Mouse (Mus musculus) liver, embryonic 14.5 days (tissue): ENCODE results near the gene Ramp2.

Experiments used
- CTCF ChIP-seq: IDR thresholded peaks from 2 replicates; pipeline ENCODE4 v1.5.1; 2016; ENCODE audit warnings: antibody characterized with exemption, low read depth, control low read depth
- EP300 ChIP-seq: IDR thresholded peaks from 2 replicates; pipeline ENCODE4 v1.6.1; 2016; ENCODE audit warnings: antibody characterized with exemption, low read depth

DNA sequence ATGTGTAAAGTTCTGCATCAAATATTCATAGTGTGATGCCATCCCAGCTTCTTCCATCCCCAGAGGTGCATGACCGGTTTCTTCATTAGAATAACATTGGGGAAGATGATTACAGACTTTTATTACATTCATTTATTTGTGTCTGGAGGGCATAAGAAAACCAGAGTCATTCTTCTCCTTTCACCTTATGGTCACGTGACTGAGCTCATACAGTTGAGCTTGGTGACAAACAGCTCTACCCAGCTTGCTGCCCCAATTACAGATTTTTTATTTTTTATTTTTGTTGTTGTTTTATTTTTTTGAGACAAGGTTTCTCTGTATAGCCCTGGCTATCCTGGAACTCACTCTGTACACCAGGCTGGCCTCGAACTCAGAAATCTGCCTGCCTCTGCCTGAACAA is 26.6 kb downstream of the Ramp2 start:
- TF ChIP-seq CTCF (no peak), EP300 (no peak)
